Mouse (Mus musculus): Measurements from ENCODE around the gene Bspry. TPM values are rescaled to one million over a fixed set of nuclear protein-coding genes. Genes with fewer than 3 reads are reported as not detected.

Bspry gene
- polyA plus RNA-seq, 1 experiment = not detected

DNA sequence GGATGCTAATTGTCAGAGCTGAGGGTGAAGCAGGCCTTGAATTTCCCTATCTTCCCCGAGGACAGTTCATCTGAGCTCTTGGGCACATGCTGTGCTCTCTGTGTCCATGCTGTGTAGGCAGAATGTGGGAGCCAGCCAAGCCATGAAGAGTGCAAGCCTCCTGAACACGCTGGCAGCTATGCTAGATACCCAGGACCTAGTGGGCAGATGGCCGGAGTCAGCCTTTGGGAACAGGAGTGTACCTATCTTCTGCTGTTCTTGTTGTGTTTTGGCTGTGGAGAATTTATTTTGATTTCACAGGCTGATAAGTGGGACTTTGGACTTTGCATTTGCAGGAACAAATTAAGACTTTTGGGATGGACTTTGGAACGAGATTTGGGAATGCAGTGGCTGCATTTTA, 39.3 kb upstream of the Bspry start:
- no peaks in the 10 kb centered on the region for H3K4me1 ChIP-seq (ENCODE audit: control insufficient read depth)
- no peaks in the 10 kb centered on the region for H3K27me3 ChIP-seq (ENCODE audit: control insufficient read depth)
- TF ChIP-seq TAL1 (IDR thresholded peaks at IDR 0.05; ENCODE audit: low read length) (no peak), GATA1 (IDR thresholded peaks at IDR 0.05; ENCODE audit: low read length) (no peak)
- H3K4me3 ChIP-seq (replicated peaks) = no peak overlapping the region
- H3K9me3 ChIP-seq (ENCODE audit: control insufficient read depth, low read length) = no peaks in the 10 kb centered on the region; the same call in 1 of the 2 replicates
- no peaks in the 10 kb centered on the region for H3K36me3 ChIP-seq (ENCODE audit: control insufficient read depth)

DNA sequence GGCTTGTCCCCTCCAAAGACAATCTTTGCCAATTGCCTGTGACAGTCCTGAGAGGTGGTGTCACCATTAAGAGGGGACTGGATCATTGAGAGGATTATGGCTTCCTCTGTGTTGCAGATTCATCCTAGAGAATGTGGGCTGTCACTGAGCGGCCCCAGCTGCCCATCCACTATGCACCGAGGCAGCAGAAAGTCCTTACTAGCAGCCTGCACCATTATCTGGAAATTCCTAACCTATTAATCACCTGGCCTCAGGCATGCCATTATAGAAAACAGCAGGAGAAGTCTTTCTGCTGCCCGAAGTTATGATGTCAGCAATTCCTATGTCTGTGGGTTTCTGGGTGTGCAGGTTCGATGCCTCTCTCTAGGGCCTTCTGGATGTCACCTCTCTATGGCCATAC, 38.9 kb upstream of the Bspry start:
- H3K36me3 ChIP-seq (ENCODE audit: control insufficient read depth) = no peaks in the 10 kb centered on the region
- no peak overlapping the region for H3K4me3 ChIP-seq (replicated peaks)
- H3K27me3 ChIP-seq (ENCODE audit: control insufficient read depth) = no peaks in the 10 kb centered on the region
- TF ChIP-seq GATA1 (IDR thresholded peaks at IDR 0.05; ENCODE audit: low read length) = no peak
- no peak for TF ChIP-seq TAL1 (IDR thresholded peaks at IDR 0.05; ENCODE audit: low read length)
- H3K4me1 ChIP-seq (ENCODE audit: control insufficient read depth) = no peaks in the 10 kb centered on the region
- no peaks in the 10 kb centered on the region; the same call in 1 of the 2 replicates for H3K9me3 ChIP-seq (ENCODE audit: control insufficient read depth, low read length)

DNA sequence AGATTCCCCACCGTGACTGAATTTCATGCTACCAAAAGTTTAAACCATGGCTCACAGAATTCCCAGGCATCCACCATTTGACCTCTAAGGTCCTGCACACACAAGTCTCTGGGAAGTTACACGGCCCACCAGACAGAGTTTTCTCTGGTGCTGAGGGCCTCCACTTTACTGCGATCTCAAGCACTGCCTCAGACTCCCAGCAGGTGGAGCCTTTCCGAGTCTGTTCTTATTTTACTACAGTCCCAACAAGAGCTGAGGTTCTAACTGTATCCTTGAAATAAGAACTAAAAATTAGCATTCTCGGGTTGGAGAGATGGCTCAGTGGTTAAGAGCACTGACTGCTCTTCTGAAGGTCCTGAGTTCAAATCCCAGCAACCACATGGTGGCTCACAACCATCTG, 24.9 kb upstream of the Bspry start:
- TF ChIP-seq TAL1 (IDR thresholded peaks at IDR 0.05; ENCODE audit: low read length) (no peak), GATA1 (IDR thresholded peaks at IDR 0.05; ENCODE audit: low read length) (no peak)
- Histone ChIP-seq H3K4me3 (replicated peaks) (no peak overlapping the region), H3K27me3 (ENCODE audit: control insufficient read depth) (no peaks in the 10 kb centered on the region), H3K36me3 (ENCODE audit: control insufficient read depth) (no peaks in the 10 kb centered on the region), H3K9me3 (ENCODE audit: control insufficient read depth, low read length) (no peaks in the 10 kb centered on the region), H3K4me1 (ENCODE audit: control insufficient read depth) (no peaks in the 10 kb centered on the region)

DNA sequence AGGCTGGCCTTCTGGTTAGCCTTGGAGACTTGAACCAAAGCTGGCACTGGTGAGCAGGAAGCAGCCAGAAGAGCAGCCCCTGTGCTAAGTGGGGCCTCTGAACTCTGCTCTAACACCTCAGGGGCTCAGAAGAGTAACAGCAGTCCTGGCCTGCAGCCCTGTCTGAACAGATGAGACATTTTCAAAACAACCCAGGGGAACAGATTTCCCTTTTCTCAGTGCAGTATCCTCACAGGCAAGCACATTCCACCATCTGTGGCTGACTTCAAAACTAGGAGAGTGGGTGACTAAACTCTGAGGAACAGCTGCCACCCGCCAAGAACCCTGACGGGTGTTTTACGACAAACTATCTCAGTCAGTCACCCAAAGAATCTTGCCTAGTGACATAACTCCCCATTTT, 20.8 kb upstream of the Bspry start:
- no peaks in the 10 kb centered on the region for H3K27me3 ChIP-seq (ENCODE audit: control insufficient read depth)
- H3K36me3 ChIP-seq (ENCODE audit: control insufficient read depth) = no peaks in the 10 kb centered on the region
- H3K4me3 ChIP-seq (replicated peaks) = no peak overlapping the region
- H3K4me1 ChIP-seq (ENCODE audit: control insufficient read depth) = no peaks in the 10 kb centered on the region
- TF ChIP-seq GATA1 (IDR thresholded peaks at IDR 0.05; ENCODE audit: low read length) = no peak
- TF ChIP-seq TAL1 (IDR thresholded peaks at IDR 0.05; ENCODE audit: low read length) = no peak
- no peaks in the 10 kb centered on the region for H3K9me3 ChIP-seq (ENCODE audit: control insufficient read depth, low read length)

DNA sequence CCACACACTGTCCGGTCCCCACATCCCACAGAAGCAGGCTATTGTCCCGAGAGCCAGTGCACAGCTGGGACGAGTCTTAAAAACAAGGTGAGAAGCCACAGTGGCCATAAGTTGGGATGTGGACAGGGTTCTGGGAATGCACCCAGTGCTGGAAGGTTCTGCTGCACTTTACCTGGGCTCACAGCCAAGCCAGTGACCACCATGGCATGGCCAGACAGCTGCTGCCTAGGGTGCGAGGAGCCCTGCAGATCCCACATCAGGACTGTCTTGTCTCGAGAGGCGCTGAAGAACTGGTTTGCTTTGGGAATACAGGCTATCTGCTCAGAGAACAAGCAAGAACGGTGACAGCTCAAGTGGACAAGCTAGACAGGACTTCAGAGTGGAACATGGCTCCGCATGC, 19.5 kb upstream of the Bspry start:
- H3K27me3 ChIP-seq (ENCODE audit: control insufficient read depth) = no peaks in the 10 kb centered on the region

DNA sequence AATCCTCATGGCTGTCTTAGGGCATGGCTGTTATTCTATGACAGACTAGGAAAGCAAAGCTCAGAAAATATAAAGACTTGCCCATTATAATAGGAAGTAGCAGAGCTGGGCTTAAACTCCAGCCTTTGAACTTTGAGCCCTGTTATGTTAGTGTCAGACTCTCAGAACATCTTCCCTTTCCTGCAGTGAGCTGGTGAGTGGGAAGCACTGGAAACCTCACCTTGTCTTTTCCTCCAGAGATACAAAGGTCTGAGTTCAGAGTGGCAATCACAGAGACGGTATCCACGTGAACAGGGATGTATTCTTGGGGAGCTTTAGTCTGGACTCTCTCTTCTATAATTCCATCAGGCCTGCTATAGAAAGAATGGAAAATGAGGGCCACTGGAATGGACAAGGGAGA, 16.7 kb upstream of the Bspry start:
- no peaks in the 10 kb centered on the region for H3K9me3 ChIP-seq (ENCODE audit: control insufficient read depth, low read length)
- no peak for TF ChIP-seq GATA1 (IDR thresholded peaks at IDR 0.05; ENCODE audit: low read length)
- no peak for TF ChIP-seq TAL1 (IDR thresholded peaks at IDR 0.05; ENCODE audit: low read length)
- no peaks in the 10 kb centered on the region for H3K27me3 ChIP-seq (ENCODE audit: control insufficient read depth)
- H3K4me3 ChIP-seq (replicated peaks) = no peak overlapping the region
- H3K4me1 ChIP-seq (ENCODE audit: control insufficient read depth) = no peaks in the 10 kb centered on the region
- H3K36me3 ChIP-seq (ENCODE audit: control insufficient read depth) = no peaks in the 10 kb centered on the region

More for the DNA sequence above, 19.5 kb upstream of the Bspry start:
- H3K4me3 ChIP-seq (replicated peaks) = no peak overlapping the region
- no peaks in the 10 kb centered on the region for H3K36me3 ChIP-seq (ENCODE audit: control insufficient read depth)
- no peaks in the 10 kb centered on the region for H3K4me1 ChIP-seq (ENCODE audit: control insufficient read depth)
- TF ChIP-seq GATA1 (IDR thresholded peaks at IDR 0.05; ENCODE audit: low read length) (no peak), TAL1 (IDR thresholded peaks at IDR 0.05; ENCODE audit: low read length) (no peak)
- no peaks in the 10 kb centered on the region for H3K9me3 ChIP-seq (ENCODE audit: control insufficient read depth, low read length)

DNA sequence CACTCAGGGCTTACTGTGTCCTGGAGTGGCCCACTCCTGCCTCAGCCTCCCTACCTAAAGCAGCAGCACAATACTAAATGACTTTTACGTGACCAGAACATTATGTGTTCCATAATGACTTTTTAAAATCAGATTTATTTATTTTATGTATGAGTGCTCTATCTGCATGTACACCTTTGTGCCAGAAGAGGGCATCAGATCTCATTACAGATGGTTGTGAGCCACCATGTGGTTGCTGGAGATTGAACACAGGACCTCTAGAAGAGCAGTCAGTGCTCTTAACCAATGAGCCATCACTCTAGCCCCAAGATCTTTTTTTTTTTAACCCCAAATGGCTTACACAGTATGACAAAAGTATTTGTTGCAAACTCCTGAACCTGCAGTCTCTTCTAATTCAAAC, 11.7 kb upstream of the Bspry start:
- TF ChIP-seq GATA1 (IDR thresholded peaks at IDR 0.05; ENCODE audit: low read length) (no peak), TAL1 (IDR thresholded peaks at IDR 0.05; ENCODE audit: low read length) (no peak)
- H3K4me1 ChIP-seq (ENCODE audit: control insufficient read depth) = peaks cover 14% of the 10 kb centered on the region
- no peaks in the 10 kb centered on the region for H3K9me3 ChIP-seq (ENCODE audit: control insufficient read depth, low read length)
- H3K36me3 ChIP-seq (ENCODE audit: control insufficient read depth) = no peaks in the 10 kb centered on the region
- H3K4me3 ChIP-seq (replicated peaks) = no peak overlapping the region
- no peaks in the 10 kb centered on the region for H3K27me3 ChIP-seq (ENCODE audit: control insufficient read depth)

DNA sequence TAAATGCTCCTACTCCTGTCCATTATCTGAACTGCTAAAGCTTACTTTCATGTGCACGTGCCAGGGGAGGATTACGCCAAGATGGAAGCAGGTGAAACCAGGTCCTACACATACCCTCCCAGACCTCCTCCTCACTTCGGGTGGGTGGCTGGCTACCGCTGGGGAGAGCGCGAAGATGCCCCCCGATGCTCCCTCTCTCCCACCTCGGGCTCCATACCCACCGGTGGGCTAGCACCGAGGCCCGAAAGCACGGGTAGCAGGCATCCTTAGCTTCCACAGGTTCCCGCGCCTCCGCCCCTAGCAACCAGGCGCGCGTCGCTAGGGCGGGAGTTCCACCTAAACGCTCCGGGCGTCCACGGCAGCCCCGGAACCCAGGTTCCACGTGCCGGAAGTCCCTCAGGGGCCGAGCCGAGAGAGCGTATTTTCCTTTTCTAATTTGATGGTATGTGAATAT, 9.2 kb upstream of the Bspry start, which contains the start of gene Wdr31:
Gene Wdr31 (minus strand): TSS at position 299 of the 454 bp plus-strand sequence.
- H3K4me3 ChIP-seq (replicated peaks) = peak within 1 kb of the TSS; percentile 68
- H3K36me3 ChIP-seq (ENCODE audit: control insufficient read depth) = no peaks in the 10 kb centered on the region
- H3K9me3 ChIP-seq (ENCODE audit: control insufficient read depth, low read length) = no peaks in the 10 kb centered on the region
- no peak for TF ChIP-seq TAL1 (IDR thresholded peaks at IDR 0.05; ENCODE audit: low read length)
- TF ChIP-seq GATA1 (IDR thresholded peaks at IDR 0.05; ENCODE audit: low read length) = no peak
- peaks cover under 1% of the 10 kb centered on the region; the same call in 1 of the 2 replicates for H3K27me3 ChIP-seq (ENCODE audit: control insufficient read depth)
- peaks cover 29% of the 10 kb centered on the region for H3K4me1 ChIP-seq (ENCODE audit: control insufficient read depth)

DNA sequence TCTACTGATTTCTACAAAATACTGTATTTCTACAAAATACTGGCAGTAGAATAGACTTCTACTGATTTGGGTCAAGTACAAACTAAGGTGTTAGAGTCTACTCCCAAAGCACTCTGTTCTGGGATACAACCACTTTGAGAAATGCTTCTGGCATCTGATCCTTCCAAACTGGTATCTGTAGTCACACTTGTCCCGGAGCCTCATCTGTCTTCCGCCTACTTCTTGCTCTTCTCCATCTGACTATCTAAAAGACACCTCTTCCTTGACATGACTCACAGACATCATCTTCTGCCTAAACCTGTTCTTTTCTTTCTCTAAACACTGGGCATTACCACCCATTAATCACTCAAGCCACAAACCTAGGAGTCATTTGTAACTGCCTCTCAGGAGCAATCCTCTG, 7.8 kb upstream of the Bspry start:
- no peaks in the 10 kb centered on the region for H3K9me3 ChIP-seq (ENCODE audit: control insufficient read depth, low read length)
- H3K4me3 ChIP-seq (replicated peaks) = no peak overlapping the region
- no peaks in the 10 kb centered on the region for H3K36me3 ChIP-seq (ENCODE audit: control insufficient read depth)
- TF ChIP-seq TAL1 (IDR thresholded peaks at IDR 0.05; ENCODE audit: low read length) (no peak), GATA1 (IDR thresholded peaks at IDR 0.05; ENCODE audit: low read length) (no peak)
- peaks cover 29% of the 10 kb centered on the region for H3K4me1 ChIP-seq (ENCODE audit: control insufficient read depth)
- H3K27me3 ChIP-seq (ENCODE audit: control insufficient read depth) = peaks cover 5% of the 10 kb centered on the region

DNA sequence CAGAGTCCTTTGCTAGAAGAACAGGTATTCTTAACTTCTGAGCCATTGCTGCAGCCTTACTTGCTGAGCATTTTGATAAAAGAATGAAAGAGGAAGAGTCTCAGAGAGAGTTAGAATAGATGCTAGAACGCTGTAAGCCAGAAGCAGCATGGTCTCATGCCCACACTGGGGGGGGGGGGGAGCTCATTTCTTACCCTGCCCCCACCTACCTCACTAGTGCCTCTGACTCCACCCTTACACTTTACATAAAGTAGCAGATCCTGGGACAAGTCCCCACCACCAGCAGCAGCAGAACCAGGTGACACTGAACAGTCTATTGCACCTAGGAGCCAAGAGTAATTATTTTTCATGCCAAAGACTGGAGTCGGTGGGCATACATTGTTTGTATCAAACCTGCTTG, 4.7 kb upstream of the Bspry start:
- TF ChIP-seq GATA1 (IDR thresholded peaks at IDR 0.05; ENCODE audit: low read length) (no peak), TAL1 (IDR thresholded peaks at IDR 0.05; ENCODE audit: low read length) (no peak)
- Histone ChIP-seq H3K4me3 (replicated peaks) (no peak overlapping the region), H3K4me1 (ENCODE audit: control insufficient read depth) (peaks cover 42% of the 10 kb centered on the region), H3K9me3 (ENCODE audit: control insufficient read depth, low read length) (peaks cover 5% of the 10 kb centered on the region; the same call in 1 of the 2 replicates), H3K27me3 (ENCODE audit: control insufficient read depth) (peaks cover 31% of the 10 kb centered on the region), H3K36me3 (ENCODE audit: control insufficient read depth) (no peaks in the 10 kb centered on the region)

Measured in erythroblast, embryonic 14.5 days (primary cell).